Mouse (Mus musculus): Measurements from ENCODE around the gene Gm20388.

- no peak for TF ChIP-seq CTCF (IDR thresholded peaks at IDR 0.05; ENCODE audit: low read depth, low read length)
- TF ChIP-seq POLR2A (IDR thresholded peaks at IDR 0.05; ENCODE audit: insufficient read depth, low read length) = no peak
- TF ChIP-seq EP300 (IDR thresholded peaks at IDR 0.05; ENCODE audit: insufficient read depth, low read depth, low read length) = no peak
These were observed 3933.7 kb downstream of the Gm20388 start for GRCm38 (mm10) chr8:123844341-123844740.

All from ES-Bruce4 (cell line).